Mouse (Mus musculus) erythroblast, adult 5-6 weeks (primary cell): Measurements from ENCODE around the gene Eefsec. TPM values are rescaled to one million over a fixed set of nuclear protein-coding genes. Genes with fewer than 3 reads are reported as not detected.

ENCODE experiments used
- ATAC-seq: replicated peaks from 2 replicates; pipeline ENCODE4 v1.8.0; 2016; ENCODE audit warnings: moderate number of reproducible peaks, mild to moderate bottlenecking, moderate TSS enrichment, inconsistent platforms; ENCODE audit not compliant: poor library complexity, low FRiP score, severe bottlenecking
- total RNA-seq, 2 experiments: library from RNA; stranded (forward) in 1 of 2; stranded (reverse) in 1 of 2; fragments of 150-400 nt in 1 of 2; fragments of 200-764, 138-1000 nt in 1 of 2; gene quantifications; 2 replicates each; pipeline versions ENCODE4 v1.2.3 to v1.2.4; 2015 to 2017; ENCODE audit warnings: low replicate concordance in 2 of 2

Gene Eefsec
- total RNA-seq, 2 experiments from 2014 or later = 6.7 to 12.4 TPM

GRCm38 (mm10) chr6:88274623-88275022, 171.7 kb downstream of the Eefsec start:
- no peak for ATAC-seq

- no peak for ATAC-seq
Measured at GRCm38 (mm10) chr6:88267970-88268369, 178.4 kb downstream of the Eefsec start.

- no peak for ATAC-seq
Measured at GRCm38 (mm10) chr6:88267068-88267467, 179.3 kb downstream of the Eefsec start.

- ATAC-seq = peak; percentile 54; the same call in 1 of the 2 replicates
Measured at GRCm38 (mm10) chr6:88266055-88266454, 180.3 kb downstream of the Eefsec start.

- ATAC-seq = no peak
Measured at GRCm38 (mm10) chr6:88265355-88265754, 181.0 kb downstream of the Eefsec start.

GRCm38 (mm10) chr6:88262160-88262559, 184.2 kb downstream of the Eefsec start:
- ATAC-seq = no peak

- no peak for ATAC-seq
Measured at GRCm38 (mm10) chr6:88260645-88261044, 185.7 kb downstream of the Eefsec start.

GRCm38 (mm10) chr6:88259621-88260020, 186.7 kb downstream of the Eefsec start:
- ATAC-seq = no peak

GRCm38 (mm10) chr6:88255435-88255834, 190.9 kb downstream of the Eefsec start:
- ATAC-seq = no peak

GRCm38 (mm10) chr6:88254082-88254481, 192.3 kb downstream of the Eefsec start:
- ATAC-seq = no peak

GRCm38 (mm10) chr6:88251798-88252478, 194.4 kb downstream of the Eefsec start:
- peak; percentile 47 for ATAC-seq

- no peak for ATAC-seq
Measured at GRCm38 (mm10) chr6:88251396-88251795, 194.9 kb downstream of the Eefsec start.

GRCm38 (mm10) chr6:88249231-88249630, 197.1 kb downstream of the Eefsec start:
- no peak for ATAC-seq

- peak; percentile 63; the same call in 1 of the 2 replicates for ATAC-seq
Measured at GRCm38 (mm10) chr6:88242604-88243003, 203.7 kb downstream of the Eefsec start.

GRCm38 (mm10) chr6:88236513-88236912, 209.8 kb downstream of the Eefsec start:
- no peak for ATAC-seq

- no peak for ATAC-seq
Measured at GRCm38 (mm10) chr6:88235983-88236382, 210.4 kb downstream of the Eefsec start.

GRCm38 (mm10) chr6:88235461-88235860, 210.9 kb downstream of the Eefsec start:
- no peak for ATAC-seq

- no peak for ATAC-seq
Measured at GRCm38 (mm10) chr6:88233996-88234395, 212.3 kb downstream of the Eefsec start.

- no peak for ATAC-seq
Measured at GRCm38 (mm10) chr6:88232221-88232620, 214.1 kb downstream of the Eefsec start.

GRCm38 (mm10) chr6:88231821-88232220, 214.5 kb downstream of the Eefsec start:
- ATAC-seq = no peak

GRCm38 (mm10) chr6:88229221-88229620, 217.1 kb downstream of the Eefsec start:
- no peak for ATAC-seq

- ATAC-seq = no peak
Measured at GRCm38 (mm10) chr6:88227537-88227936, 218.8 kb downstream of the Eefsec start.
